ENCODE assay signal across 15 mouse cellular contexts in the genomic region with DNA sequence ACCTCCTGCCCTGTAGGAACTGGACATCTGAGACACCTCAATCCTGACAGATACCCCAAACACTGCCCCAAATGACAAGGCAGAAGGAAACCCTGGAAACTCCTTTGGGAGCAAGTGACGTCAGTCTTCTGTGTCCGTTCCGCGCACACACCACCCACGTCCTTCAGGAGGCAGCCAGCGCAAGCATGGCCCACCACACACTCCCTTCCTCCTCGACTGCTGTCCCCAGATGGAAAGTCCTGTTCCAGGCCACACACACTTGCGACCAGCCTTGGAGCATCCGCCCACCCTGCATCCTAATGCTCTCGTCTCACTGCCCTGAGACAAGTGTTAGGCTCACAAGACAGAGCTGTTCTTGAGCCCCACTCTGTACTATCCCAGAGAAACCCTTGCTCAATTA.
"Had no signal": no experiment of that assay in that cellular context is flagged by ENCODE, and none has a peak within 500 bp of the region (broad histone marks: within the 10 kb centered on the region; RNA-seq: fewer than 3 reads in every experiment).

No protein-coding gene starts in this region.

- DNase-seq: kidney, adult 8-10 months; layer of hippocampus, adult 9-11 months; lung, embryonic 14.5 days; lung, postnatal 10 days; lung, postnatal 4 days; thymus, postnatal 36 days had no signal

- H3K27me3 ChIP-seq: limb, embryonic 15.5 days; liver, embryonic 12.5 days; neural tube, embryonic 15.5 days; stomach, embryonic 15.5 days had no signal

- ATAC-seq: inflammation-experienced regulatory T-cells, adult 6 months; intestine, postnatal 0 days; liver, embryonic 12.5 days had no signal

- H3K9ac ChIP-seq: limb, embryonic 15.5 days; liver, embryonic 12.5 days; lung, embryonic 14.5 days; neural tube, embryonic 15.5 days; stomach, embryonic 15.5 days had no signal

- H3K4me1 ChIP-seq: limb, embryonic 15.5 days; midbrain, embryonic 10.5 days; neural tube, embryonic 15.5 days; stomach, embryonic 15.5 days had no signal

- H3K4me3 ChIP-seq: left cerebral cortex, adult 2 months; limb, embryonic 15.5 days; liver, embryonic 12.5 days; midbrain, embryonic 10.5 days; myocyte; neural tube, embryonic 15.5 days; stomach, embryonic 15.5 days had no signal

- H3K9me3 ChIP-seq: limb, embryonic 15.5 days; liver, embryonic 12.5 days; midbrain, embryonic 10.5 days; neural tube, embryonic 15.5 days; stomach, embryonic 15.5 days had no signal

- H3K27ac ChIP-seq: left cerebral cortex, adult 2 months; limb, embryonic 15.5 days; liver, embryonic 12.5 days; midbrain, embryonic 10.5 days; neural tube, embryonic 15.5 days; stomach, embryonic 15.5 days had no signal

- H3K4me2 ChIP-seq: limb, embryonic 15.5 days; liver, embryonic 12.5 days; lung, embryonic 14.5 days; neural tube, embryonic 15.5 days; stomach, embryonic 15.5 days had no signal
